Comparison of ENCODE assay signal across 13 mouse cellular contexts in genomic region chr10:62060969-62061678, GRCm38 (mm10).
DNase-seq lines count a peak whose midpoint lies in the region; ATAC-seq lines count a peak whose summit lies in the region.
"Had no signal": no experiment of that assay in that cellular context is flagged by ENCODE, and none has a peak within 500 bp of the region (broad histone marks: within the 10 kb centered on the region; RNA-seq: fewer than 3 reads in every experiment).

No protein-coding gene starts in this region.

- no peaks in the 10 kb centered on the region for H3K27me3 ChIP-seq in hindbrain, embryonic 12.5 days
- H3K27me3 ChIP-seq in hindbrain, embryonic 11.5 days (ENCODE audit: control insufficient read depth, insufficient read depth, low read length) = no peaks in the 10 kb centered on the region
- no peaks in the 10 kb centered on the region for H3K27me3 ChIP-seq in midbrain, embryonic 14.5 days (ENCODE audit: control insufficient read depth, insufficient read depth, low read length)
- H3K27me3 ChIP-seq in midbrain, embryonic 10.5 days (ENCODE audit: low read depth, poor library complexity, severe bottlenecking) = no peaks in the 10 kb centered on the region
- H3K27me3 ChIP-seq in embryonic facial prominence, embryonic 14.5 days (replicated peaks; ENCODE audit: control insufficient read depth, insufficient read depth, low read length) = no peaks in the 10 kb centered on the region

- H3K4me1 ChIP-seq in hindbrain, embryonic 12.5 days = peaks cover 33% of the 10 kb centered on the region
- H3K4me1 ChIP-seq in hindbrain, embryonic 11.5 days (replicated peaks; ENCODE audit: control insufficient read depth, insufficient read depth, low read length) = 0 out of 2 replicates have a peak, but pooled peaks cover 4% of the 10 kb centered on the region
- H3K4me1 ChIP-seq in midbrain, embryonic 14.5 days (ENCODE audit: control insufficient read depth, insufficient read depth, low read length) = peaks cover 4% of the 10 kb centered on the region; the same call in 1 of the 2 replicates
- peaks cover 17% of the 10 kb centered on the region for H3K4me1 ChIP-seq in midbrain, embryonic 10.5 days
- H3K4me1 ChIP-seq in embryonic facial prominence, embryonic 14.5 days (ENCODE audit: control insufficient read depth, insufficient read depth, low read length) = peaks cover 20% of the 10 kb centered on the region

- WGBS in hindbrain, embryonic 12.5 days = 48% methylated on average over 14 of the region's 14 CpGs
- WGBS in hindbrain, embryonic 11.5 days = 52% methylated on average over 14 of the region's 14 CpGs
- WGBS in midbrain, embryonic 14.5 days = 65% methylated on average over 14 of the region's 14 CpGs
- WGBS in midbrain, embryonic 10.5 days = 73% methylated on average over 14 of the region's 14 CpGs
- 29% methylated on average over 14 of the region's 14 CpGs for WGBS in embryonic facial prominence, embryonic 14.5 days

- H3K9ac ChIP-seq in hindbrain, embryonic 12.5 days = 0 out of 2 replicates have a peak overlapping the region, but pooled peaks have one; percentile 23
- no peak overlapping the region for H3K9ac ChIP-seq in hindbrain, embryonic 11.5 days (ENCODE audit: low read depth, low read length)
- H3K9ac ChIP-seq in midbrain, embryonic 14.5 days (replicated peaks; ENCODE audit: low read length) = no peak overlapping the region
- H3K9ac ChIP-seq in embryonic facial prominence, embryonic 14.5 days (ENCODE audit: low read depth, low read length) = no peak overlapping the region; the same call in 1 of the 2 replicates

- no peak overlapping the region for H3K4me2 ChIP-seq in hindbrain, embryonic 12.5 days (replicated peaks)
- H3K4me2 ChIP-seq in hindbrain, embryonic 11.5 days (replicated peaks; ENCODE audit: low read depth, low read length) = no peak overlapping the region
- no peak overlapping the region for H3K4me2 ChIP-seq in midbrain, embryonic 14.5 days (ENCODE audit: low read length)
- H3K4me2 ChIP-seq in embryonic facial prominence, embryonic 14.5 days (ENCODE audit: low read depth, low read length) = peak overlapping the region; percentile 2; the same call in 1 of the 2 replicates

- peak; percentile 33; the same call in 1 of the 2 replicates for ATAC-seq in hindbrain, embryonic 12.5 days (ENCODE audit: low FRiP score)
- ATAC-seq in hindbrain, embryonic 11.5 days (ENCODE audit: low FRiP score) = no peak
- no peak for ATAC-seq in midbrain, embryonic 14.5 days (ENCODE audit: low FRiP score, low TSS enrichment)
- ATAC-seq in embryonic facial prominence, embryonic 14.5 days (ENCODE audit: low read depth) = peak; percentile 62; the same call in 1 of the 2 replicates
- ATAC-seq: CD4-positive, CD25-positive, alpha-beta regulatory T cell, adult 4 months; lung, postnatal 0 days had no signal

- DNase-seq in hindbrain, embryonic 11.5 days (ENCODE audit: low spot score) = no peak
- DNase-seq in midbrain, embryonic 14.5 days = peak; percentile 39
- DNase-seq in midbrain, embryonic 10.5 days (ENCODE audit: low spot score) = no peak
- no peak for DNase-seq in embryonic facial prominence, embryonic 14.5 days (ENCODE audit: low spot score)
- DNase-seq in mesoderm, embryonic 11.5 days (ENCODE audit: low read depth, low spot score) = peak; percentile 52
- no peak for DNase-seq in layer of hippocampus, adult 11-12 months (ENCODE audit: low spot score)
- no peak for DNase-seq in adipocyte (ENCODE audit: low spot score)
- DNase-seq: right cerebral cortex, postnatal 25 days had no signal

- H3K9me3 ChIP-seq in hindbrain, embryonic 12.5 days (replicated peaks) = no peaks in the 10 kb centered on the region
- no peaks in the 10 kb centered on the region for H3K9me3 ChIP-seq in hindbrain, embryonic 11.5 days (ENCODE audit: control insufficient read depth, low read length)
- H3K9me3 ChIP-seq in midbrain, embryonic 14.5 days (ENCODE audit: control insufficient read depth, low read length) = no peaks in the 10 kb centered on the region
- no peaks in the 10 kb centered on the region for H3K9me3 ChIP-seq in midbrain, embryonic 10.5 days (replicated peaks)
- no peaks in the 10 kb centered on the region for H3K9me3 ChIP-seq in embryonic facial prominence, embryonic 14.5 days (ENCODE audit: control insufficient read depth, low read length)

- no peak overlapping the region for H3K27ac ChIP-seq in hindbrain, embryonic 12.5 days
- no peak overlapping the region for H3K27ac ChIP-seq in hindbrain, embryonic 11.5 days (ENCODE audit: low read depth, low read length)
- no peak overlapping the region for H3K27ac ChIP-seq in midbrain, embryonic 14.5 days (replicated peaks; ENCODE audit: low read depth, low read length)
- H3K27ac ChIP-seq in midbrain, embryonic 10.5 days (replicated peaks) = no peak overlapping the region; the same call in 1 of the 2 replicates
- H3K27ac ChIP-seq in embryonic facial prominence, embryonic 14.5 days (replicated peaks; ENCODE audit: low read depth, low read length) = peak overlapping the region; percentile 58
- H3K27ac ChIP-seq: gastrocnemius, adult 2 months had no signal

- no peaks in the 10 kb centered on the region for H3K36me3 ChIP-seq in hindbrain, embryonic 12.5 days
- H3K36me3 ChIP-seq in hindbrain, embryonic 11.5 days (ENCODE audit: control insufficient read depth, insufficient read depth, low read length) = no peaks in the 10 kb centered on the region
- no peaks in the 10 kb centered on the region for H3K36me3 ChIP-seq in midbrain, embryonic 14.5 days (ENCODE audit: control insufficient read depth, insufficient read depth, low read length)
- H3K36me3 ChIP-seq in midbrain, embryonic 10.5 days = no peaks in the 10 kb centered on the region
- H3K36me3 ChIP-seq in embryonic facial prominence, embryonic 14.5 days (ENCODE audit: control insufficient read depth, insufficient read depth, low read length) = no peaks in the 10 kb centered on the region

- H3K4me3 ChIP-seq in hindbrain, embryonic 12.5 days = no peak overlapping the region
- no peak overlapping the region for H3K4me3 ChIP-seq in hindbrain, embryonic 11.5 days (ENCODE audit: low read depth, low read length)
- no peak overlapping the region for H3K4me3 ChIP-seq in midbrain, embryonic 14.5 days (replicated peaks; ENCODE audit: low read depth, low read length)
- no peak overlapping the region for H3K4me3 ChIP-seq in midbrain, embryonic 10.5 days
- H3K4me3 ChIP-seq in embryonic facial prominence, embryonic 14.5 days (ENCODE audit: low read depth, low read length) = no peak overlapping the region
- H3K4me3 ChIP-seq: gastrocnemius, adult 2 months; myocyte had no signal

Comparison
In these comparisons a context has a peak if more than half of its experiments do, and no peak if none do; other contexts are left out.
1. ATAC-seq: peak in hindbrain, embryonic 12.5 days (single experiment) and embryonic facial prominence, embryonic 14.5 days (single experiment); none in hindbrain, embryonic 11.5 days (single experiment) and midbrain, embryonic 14.5 days (single experiment).
2. DNase-seq: peak in midbrain, embryonic 14.5 days (single experiment) and mesoderm, embryonic 11.5 days (single experiment); none in hindbrain, embryonic 11.5 days (single experiment), midbrain, embryonic 10.5 days (single experiment), embryonic facial prominence, embryonic 14.5 days (single experiment), layer of hippocampus, adult 11-12 months (single experiment) and adipocyte (single experiment).